Mouse (Mus musculus): Measurements from ENCODE around the gene Foxk2.

- TF ChIP-seq TCF12 (IDR thresholded peaks at IDR 0.05; ENCODE audit: insufficient read depth, poor library complexity, severe bottlenecking) (no peak), POLR2A (IDR thresholded peaks at IDR 0.05; ENCODE audit: insufficient read length, low read depth) (no peak), CEBPB (IDR thresholded peaks at IDR 0.05; ENCODE audit: insufficient read depth, poor library complexity, severe bottlenecking) (no peak), POLR2AphosphoS2 (IDR thresholded peaks at IDR 0.05; ENCODE audit: insufficient read length, low read depth) (no peak), TCF3 (IDR thresholded peaks at IDR 0.05; ENCODE audit: insufficient read length, low read depth) (no peak)
These were observed 28.0 kb upstream of the Foxk2 start for GRCm38 (mm10) chr11:121231628-121232291.
